ENCODE assay signal across 32 mouse cellular contexts in genomic region chr12:110813132-110813531, GRCm38 (mm10). TPM values are rescaled to one million over a fixed set of nuclear protein-coding genes. Genes with fewer than 3 reads are reported as not detected.
DNase-seq lines count a peak whose midpoint lies in the region; ATAC-seq lines count a peak whose summit lies in the region.
"Had no signal": no experiment of that assay in that cellular context is flagged by ENCODE, and none has a peak within 500 bp of the region (broad histone marks: within the 10 kb centered on the region; RNA-seq: fewer than 3 reads in every experiment).

No protein-coding gene starts in this region.

- no peaks in the 10 kb centered on the region for H3K9me3 ChIP-seq in hindbrain, embryonic 16.5 days (ENCODE audit: control insufficient read depth, low read length)
- H3K9me3 ChIP-seq: embryonic facial prominence, embryonic 12.5 days; hindbrain, embryonic 13.5 days; limb, embryonic 12.5 days; liver, embryonic 15.5 days; lung, embryonic 15.5 days; midbrain, embryonic 15.5 days; neural tube, embryonic 12.5 days; stomach, embryonic 15.5 days had no signal

- H3K27me3 ChIP-seq in hindbrain, embryonic 16.5 days (replicated peaks; ENCODE audit: control insufficient read depth, insufficient read depth, low read length) = no peaks in the 10 kb centered on the region
- H3K27me3 ChIP-seq: embryonic facial prominence, embryonic 12.5 days; hindbrain, embryonic 13.5 days; limb, embryonic 12.5 days; liver, embryonic 15.5 days; lung, embryonic 15.5 days; midbrain, embryonic 15.5 days; neural tube, embryonic 12.5 days; stomach, embryonic 15.5 days had no signal

- H3K4me1 ChIP-seq in hindbrain, embryonic 16.5 days (ENCODE audit: control insufficient read depth, insufficient read depth, low read depth, low read length) = no peaks in the 10 kb centered on the region
- H3K4me1 ChIP-seq: embryonic facial prominence, embryonic 12.5 days; limb, embryonic 12.5 days; liver, embryonic 15.5 days; midbrain, embryonic 15.5 days; stomach, embryonic 15.5 days had no signal

- DNase-seq in A20 (ENCODE audit: low read depth, low spot score) = peak; percentile 88
- DNase-seq in monocyte, adult 2 months (ENCODE audit: low read depth in 1 of 2, low spot score in 2 of 2) = peak; percentile 28 to 34
- peak; percentile 47 to 50 for DNase-seq in spleen, postnatal 36 days (ENCODE audit: low spot score in 2 of 2)
- no peak for DNase-seq in right cerebral cortex, adult 2 months (ENCODE audit: low spot score in 2 of 2)
- DNase-seq in Muller cell, postnatal 12 days (ENCODE audit: inconsistent ontology term) = no peak
- DNase-seq: adrenal gland, adult 8-10 months; cerebellum, adult 2 months; cerebellum, postnatal 25 days; embryo, embryonic 11 days; gastrocnemius, postnatal 25 days; heart, adult 18-20 months; heart, postnatal 36 days; kidney, postnatal 14 days; layer of hippocampus, adult 9-11 months; lung, postnatal 36 days; right cerebral cortex, postnatal 14 days had no signal

- H3K9ac ChIP-seq in hindbrain, embryonic 16.5 days (ENCODE audit: low read depth, low read length) = no peak overlapping the region
- H3K9ac ChIP-seq: embryonic facial prominence, embryonic 12.5 days; hindbrain, embryonic 13.5 days; limb, embryonic 12.5 days; liver, embryonic 15.5 days; lung, embryonic 15.5 days; midbrain, embryonic 15.5 days; neural tube, embryonic 12.5 days; stomach, embryonic 15.5 days had no signal

- H3K4me2 ChIP-seq in hindbrain, embryonic 16.5 days (ENCODE audit: low read length) = no peak overlapping the region
- H3K4me2 ChIP-seq: embryonic facial prominence, embryonic 12.5 days; heart, embryonic 11.5 days; hindbrain, embryonic 13.5 days; limb, embryonic 12.5 days; liver, embryonic 15.5 days; lung, embryonic 15.5 days; midbrain, embryonic 15.5 days; neural tube, embryonic 12.5 days; stomach, embryonic 15.5 days had no signal

- WGBS in hindbrain, embryonic 16.5 days = 88% methylated on average over 9 of the region's 9 CpGs

- ATAC-seq in granulocyte monocyte progenitor cell, adult 5-6 weeks (replicated peaks; ENCODE audit: poor library complexity, severe bottlenecking) = peak; percentile 92
- no peak for ATAC-seq in hindbrain, embryonic 16.5 days
- ATAC-seq: forebrain, embryonic 14.5 days; intestine, postnatal 0 days; midbrain, embryonic 15.5 days had no signal

- no peak overlapping the region for H3K4me3 ChIP-seq in hindbrain, embryonic 16.5 days (ENCODE audit: low read length)
- H3K4me3 ChIP-seq: embryonic facial prominence, embryonic 12.5 days; hindbrain, embryonic 13.5 days; left cerebral cortex, adult 2 months; limb, embryonic 12.5 days; liver, embryonic 15.5 days; lung, embryonic 15.5 days; midbrain, embryonic 15.5 days; myocyte; neural tube, embryonic 12.5 days; stomach, embryonic 15.5 days had no signal

- peaks cover 7% of the 10 kb centered on the region; the same call in 1 of the 2 replicates for H3K36me3 ChIP-seq in hindbrain, embryonic 16.5 days (ENCODE audit: control insufficient read depth, insufficient read depth, low read length)
- H3K36me3 ChIP-seq: liver, embryonic 15.5 days; lung, embryonic 15.5 days; stomach, embryonic 15.5 days had no signal

- H3K27ac ChIP-seq in hindbrain, embryonic 16.5 days (ENCODE audit: low read depth, low read length) = no peak overlapping the region
- H3K27ac ChIP-seq: embryonic facial prominence, embryonic 12.5 days; hindbrain, embryonic 13.5 days; left cerebral cortex, adult 2 months; limb, embryonic 12.5 days; liver, embryonic 15.5 days; lung, embryonic 15.5 days; midbrain, embryonic 15.5 days; neural tube, embryonic 12.5 days; stomach, embryonic 15.5 days had no signal

RNA-seq across cellular contexts. Expression of gene Mok, which starts 27.6 kb away (rescaled TPM):
- total RNA-seq in granulocyte monocyte progenitor cell, adult 5-6 weeks (2014; fragmentation: Nextera tagmentation) = 1.5 TPM in 2 replicates
- total RNA-seq in granulocyte monocyte progenitor cell, adult 5-6 weeks (2017) = 2.6 and 2.9 TPM in 2 replicates
- 13.9 and 16.8 TPM in 2 replicates for polyA plus RNA-seq in hindbrain, embryonic 16.5 days (2015; fragmentation: Nextera tagmentation; extraction: Ambion mirVana)
- total RNA-seq: gastrocnemius, postnatal 25 days had no signal
- polyA plus RNA-seq: liver, adult 2 months had no signal

RNA-seq across cellular contexts. Expression of gene Zfp839, which starts 36.9 kb away (rescaled TPM):
- 6.4 and 8.4 TPM in 2 replicates for total RNA-seq in granulocyte monocyte progenitor cell, adult 5-6 weeks (2014; fragmentation: Nextera tagmentation)
- 4.7 and 6.6 TPM in 2 replicates for total RNA-seq in granulocyte monocyte progenitor cell, adult 5-6 weeks (2017)
- polyA plus RNA-seq in hindbrain, embryonic 16.5 days (2015; fragmentation: Nextera tagmentation; extraction: Ambion mirVana) = 3.6 and 3.7 TPM in 2 replicates

Comparison
In these comparisons a context has a peak if more than half of its experiments do, and no peak if none do; other contexts are left out.
1. DNase-seq: peak in A20 (single experiment), monocyte, adult 2 months (2 of 2) and spleen, postnatal 36 days (2 of 2); none in right cerebral cortex, adult 2 months (0 of 2) and Muller cell, postnatal 12 days (single experiment).